Mouse (Mus musculus): ENCODE results near the gene Zdhhc25.

Gene Zdhhc25

DNA sequence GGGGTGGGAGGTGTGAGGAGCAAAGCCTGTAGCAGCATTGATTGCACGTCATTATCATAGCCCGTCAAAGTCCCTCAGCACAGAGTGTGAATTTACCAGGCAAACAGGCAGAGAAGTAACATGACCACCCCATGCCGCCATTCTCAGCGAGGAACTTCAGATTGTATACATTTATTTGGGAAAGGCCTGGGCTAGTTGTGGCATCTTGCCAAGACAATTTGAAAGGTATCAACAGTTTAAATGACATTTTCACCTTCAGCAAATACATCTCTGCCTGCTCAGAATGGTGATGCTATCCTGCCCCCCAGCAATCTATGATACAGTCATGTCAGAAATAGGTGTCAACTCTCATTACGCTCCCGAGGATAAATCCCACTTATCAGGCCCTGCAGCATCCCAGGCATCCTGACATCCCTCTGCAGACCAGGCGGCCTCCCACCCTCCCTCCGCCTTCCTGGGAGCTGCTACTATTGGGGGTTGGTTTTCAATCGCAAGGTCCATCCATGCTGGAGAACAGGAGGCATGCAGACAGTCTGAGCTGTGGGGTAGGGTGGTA lies 28.8 kb downstream of the Zdhhc25 start:
- in situ Hi-C loops (cut with MboI, MseI): no loop called here

DNA sequence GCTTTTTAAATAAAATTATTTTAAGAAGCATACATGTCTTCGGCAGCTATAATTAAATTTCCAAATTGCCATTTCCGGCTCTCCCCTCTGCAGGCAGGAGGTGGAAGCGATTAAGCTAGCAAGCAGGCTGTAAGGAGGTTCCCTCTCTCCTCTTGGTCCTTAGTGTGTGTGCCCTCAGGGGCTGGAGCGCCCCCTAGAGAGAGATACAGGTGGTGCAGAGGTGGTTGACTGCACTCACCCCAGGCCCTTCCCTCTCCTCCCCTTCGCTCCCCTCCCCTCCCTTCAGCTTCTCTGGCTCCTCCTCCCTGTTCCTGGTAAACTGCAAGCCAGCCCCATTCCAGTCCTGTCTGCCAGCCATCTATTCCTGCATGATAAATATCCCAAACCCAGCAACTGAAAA lies 35.1 kb downstream of the Zdhhc25 start:
- in situ Hi-C loops (cut with MboI, MseI): no loop called here

DNA sequence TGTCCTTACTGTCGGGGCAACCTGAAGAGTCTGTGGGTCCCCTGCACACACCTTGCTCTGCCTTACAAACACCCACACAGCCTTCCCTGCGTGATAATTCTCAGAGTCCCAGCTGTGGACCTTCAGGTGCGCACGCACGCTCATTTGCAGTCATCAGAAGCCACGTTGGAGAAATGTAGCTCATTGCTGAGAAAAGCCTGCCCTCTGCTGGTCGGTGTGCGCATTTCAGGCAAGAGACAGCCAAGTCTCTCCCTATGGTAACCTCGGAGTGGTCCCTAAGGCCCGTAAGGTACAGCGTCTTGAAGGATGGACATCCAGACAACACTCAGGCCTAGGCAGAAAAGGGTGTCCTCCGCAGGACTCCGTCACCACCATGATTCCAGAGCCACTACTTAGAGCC lies 50.9 kb downstream of the Zdhhc25 start:
- in situ Hi-C loops (cut with MboI, MseI): no loop called here
